Mouse (Mus musculus) liver, adult 2 months (tissue): ENCODE results near the gene Glp1r.

Experiments
- CTCF ChIP-seq: fragments of 200-500 bp; IDR thresholded peaks from 2 replicates; pipeline ENCODE4 v1.5.1; 2011; ENCODE audit warnings: low read depth, low read length, control low read depth
- POLR2A ChIP-seq: fragments of 200-500 bp; IDR thresholded peaks from 2 replicates; pipeline ENCODE4 v1.6.1; 2011; ENCODE audit warnings: low read length, control low read depth; ENCODE audit not compliant: insufficient read depth; ENCODE audit errors: extremely low read depth

- TF ChIP-seq CTCF (no peak), POLR2A (no peak)
Measured at GRCm38 (mm10) chr17:30866966-30867365, 34.7 kb upstream of the Glp1r start.
